Mouse (Mus musculus) testis, postnatal 14 days (tissue): Measurements from ENCODE around the gene Cnot6l.

ENCODE experiments used
- DNase-seq: peaks from one replicate; pipeline ENCODE4 v3.0.0; 2021; ENCODE audit warnings: low spot score

The Cnot6l gene

GRCm38 (mm10) chr5:96164021-96164411 lies at the start of gene Cnot6l:
TSS of gene Cnot6l (minus strand) at chr5:96164171.
- no peak for DNase-seq

GRCm38 (mm10) chr5:96209916-96210583 lies 46.1 kb upstream of the Cnot6l start:
- peak; percentile 92 for DNase-seq

GRCm38 (mm10) chr5:96209459-96209858 lies 45.5 kb upstream of the Cnot6l start, which contains the start of gene Mrpl1:
TSS of gene Mrpl1 (plus strand) at chr5:96209493.
- DNase-seq = peak; percentile 14

GRCm38 (mm10) chr5:96208543-96208942 lies 44.6 kb upstream of the Cnot6l start:
- DNase-seq = no peak

- DNase-seq = no peak
Observed at GRCm38 (mm10) chr5:96207531-96207930, 43.6 kb upstream of the Cnot6l start.

- DNase-seq = no peak
Observed at GRCm38 (mm10) chr5:96206897-96207296, 42.9 kb upstream of the Cnot6l start.

GRCm38 (mm10) chr5:96201462-96202154 lies 37.6 kb upstream of the Cnot6l start:
- no peak for DNase-seq

GRCm38 (mm10) chr5:96200269-96200668 lies 36.3 kb upstream of the Cnot6l start:
- no peak for DNase-seq

GRCm38 (mm10) chr5:96198271-96198670 lies 34.3 kb upstream of the Cnot6l start:
- no peak for DNase-seq

- no peak for DNase-seq
Observed at GRCm38 (mm10) chr5:96196547-96197052, 32.6 kb upstream of the Cnot6l start.

- DNase-seq = no peak
Observed at GRCm38 (mm10) chr5:96191251-96191650, 27.3 kb upstream of the Cnot6l start.

GRCm38 (mm10) chr5:96189761-96190160 lies 25.8 kb upstream of the Cnot6l start:
- no peak for DNase-seq

GRCm38 (mm10) chr5:96183987-96184386 lies 20.0 kb upstream of the Cnot6l start:
- no peak for DNase-seq

- DNase-seq = no peak
Observed at GRCm38 (mm10) chr5:96183211-96183610, 19.2 kb upstream of the Cnot6l start.

- DNase-seq = no peak
Observed at GRCm38 (mm10) chr5:96176879-96177358, 12.9 kb upstream of the Cnot6l start.

GRCm38 (mm10) chr5:96176121-96176520 lies 12.2 kb upstream of the Cnot6l start:
- DNase-seq = no peak

GRCm38 (mm10) chr5:96171765-96172164 lies 7.8 kb upstream of the Cnot6l start:
- no peak for DNase-seq

GRCm38 (mm10) chr5:96170443-96170842 lies 6.5 kb upstream of the Cnot6l start:
- no peak for DNase-seq

- no peak for DNase-seq
Observed at GRCm38 (mm10) chr5:96166761-96167160, 2.8 kb upstream of the Cnot6l start.

- no peak for DNase-seq
Observed at GRCm38 (mm10) chr5:96163396-96164020, 463 bp downstream of the Cnot6l start.

GRCm38 (mm10) chr5:96162399-96163331 lies 1.3 kb downstream of the Cnot6l start:
- DNase-seq = peak; percentile 89
